Mouse (Mus musculus): ENCODE measurements at regions not wholly inside any gene's neighbourhood (a gene's known extent, or its start where the extent isn't known, plus 50 kb on each side); places are given as distances from the start of the nearest gene placed in this dataset.

DNA sequence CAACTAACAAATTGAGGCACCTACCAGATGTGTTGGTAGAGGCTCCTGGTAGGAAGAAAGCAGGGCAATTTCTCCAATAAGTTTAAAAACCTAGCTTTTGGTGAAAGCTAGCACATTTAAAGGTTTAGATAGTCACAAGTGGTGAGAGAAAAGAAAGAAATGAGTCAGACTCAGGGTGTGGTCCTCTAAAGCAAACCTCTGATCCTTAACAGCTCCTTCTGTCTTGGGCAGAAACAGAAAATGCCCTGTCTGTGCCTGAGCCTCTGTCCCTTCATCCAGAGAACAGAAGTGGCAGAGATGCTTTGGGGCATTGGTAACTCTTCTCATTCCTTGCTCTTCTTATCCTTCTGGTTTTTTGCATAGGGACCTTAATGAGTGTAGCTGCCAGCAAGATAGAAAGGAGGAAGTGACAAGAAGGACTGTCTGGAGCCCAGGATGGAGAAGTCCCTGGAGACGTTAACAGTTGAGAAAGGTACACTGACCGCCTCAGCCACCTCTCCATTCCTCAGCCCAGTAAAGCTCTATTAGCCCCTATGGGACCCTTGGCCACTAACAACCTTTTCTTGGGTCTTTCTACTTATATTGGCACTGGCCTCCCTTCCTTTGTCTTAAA lies 570.8 kb downstream of the Adgrl2 start:
- TF ChIP-seq GATA1 (IDR thresholded peaks at IDR 0.05; ENCODE audit: borderline replicate concordance, low read length) (no peak), FLI1 (IDR thresholded peaks at IDR 0.05; ENCODE audit: low read length) (no peak)

Data from megakaryocyte, embryonic 14.5 days (primary cell).